Mouse (Mus musculus) intestine, postnatal 0 days (tissue): ENCODE data around the gene Myo10. TPM values are rescaled to one million over a fixed set of nuclear protein-coding genes. Genes with fewer than 3 reads are reported as not detected.

Experiments
- ATAC-seq: fragments of 200-750 bp; cut with Nextera tagmentation; 2 replicates; pipeline ENCODE4 v1.8.0; 2017; ENCODE audit warnings: mild to moderate bottlenecking, moderate TSS enrichment, moderate library complexity
- H3K27ac ChIP-seq: fragments of 300-500 bp; sonication (generic); 2 replicates; pipeline ENCODE4 v1.5.1; 2014; ENCODE audit warnings: mild to moderate bottlenecking, low read depth, low read length, moderate library complexity
- H3K27me3 ChIP-seq: fragments of 300-500 bp; sonication (generic); replicated peaks from 2 replicates; pipeline ENCODE4 v1.6.1; 2014; ENCODE audit warnings: low read length, mixed read lengths; ENCODE audit not compliant: control insufficient read depth, insufficient read depth
- H3K36me3 ChIP-seq: fragments of 300-500 bp; sonication (generic); 2 replicates; pipeline ENCODE4 v1.6.1; 2014; ENCODE audit warnings: mild to moderate bottlenecking, moderate library complexity; ENCODE audit not compliant: control insufficient read depth, insufficient read depth
- H3K4me1 ChIP-seq: fragments of 300-500 bp; sonication (generic); replicated peaks from 2 replicates; pipeline ENCODE4 v1.6.1; 2014; ENCODE audit warnings: antibody characterized with exemption, low read length, mixed read lengths; ENCODE audit not compliant: control insufficient read depth, insufficient read depth
- H3K4me2 ChIP-seq: fragments of 300-500 bp; sonication (generic); replicated peaks from 2 replicates; pipeline ENCODE4 v1.6.1; 2014; ENCODE audit warnings: low read depth, mild to moderate bottlenecking, moderate library complexity
- H3K4me3 ChIP-seq: fragments of 300-500 bp; sonication (generic); 2 replicates; pipeline ENCODE4 v1.5.1; 2014; ENCODE audit warnings: low read depth, low read length
- H3K9ac ChIP-seq: fragments of 300-500 bp; sonication (generic); 2 replicates; pipeline ENCODE4 v1.6.1; 2014; ENCODE audit warnings: mild to moderate bottlenecking, low read depth, low read length
- H3K9me3 ChIP-seq: fragments of 300-500 bp; sonication (generic); 2 replicates; pipeline ENCODE4 v1.6.1; 2016; ENCODE audit warnings: mixed run types; ENCODE audit not compliant: control insufficient read depth
- CTCF ChIP-seq: sonication (generic); IDR thresholded peaks from 2 replicates; pipeline ENCODE4 v1.5.1; 2016; ENCODE audit warnings: low read depth, mild to moderate bottlenecking, control low read depth, antibody characterized with exemption, moderate library complexity
- WGBS: fragments of 180-500 bp; shearing (Covaris S2); extraction: QIAGEN DNeasy Blood & Tissue Kit; methylation state at CpG from one replicate; pipeline ENCODE4 v1.1.7; 2014; 5-methylcytosine and 5-hydroxymethylcytosine counted together
- polyA plus RNA-seq: library from polyadenylated mRNA; unstranded; fragments of >200 nt; fragmentation: Nextera tagmentation; extraction: Ambion mirVana; gene quantifications from 2 replicates; pipeline ENCODE4 v1.2.1, GENCODE M21; 2015

Myo10 gene
- polyA plus RNA-seq, 1 experiment from 2014 or later = 9.5 TPM

GRCm38 (mm10) chr15:25719270-25719669 lies 96.9 kb downstream of the Myo10 start:
- no peak for ATAC-seq
- H3K27me3 ChIP-seq = no peaks in the 10 kb centered on the region

DNA sequence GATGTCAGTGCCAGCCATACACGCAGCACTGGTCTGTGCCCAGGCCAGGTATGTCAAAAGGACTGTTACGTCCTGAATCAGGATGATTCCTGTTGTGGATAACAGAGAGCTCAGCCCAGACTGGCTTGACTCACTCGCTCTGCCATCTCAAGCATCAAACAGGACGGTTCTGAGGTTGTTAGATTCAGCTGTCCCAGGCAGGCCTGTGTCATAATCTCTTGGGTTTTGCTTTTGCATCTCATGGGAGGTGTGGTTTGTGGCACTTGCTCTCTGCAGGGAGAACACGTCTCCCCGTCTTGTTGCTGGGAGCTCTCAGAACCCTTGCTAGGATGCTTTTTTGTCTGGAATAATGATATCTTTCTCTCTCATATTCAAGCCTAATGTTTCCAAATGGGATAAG lies 97.9 kb downstream of the Myo10 start:
- no peak for TF ChIP-seq CTCF
- H3K27me3 ChIP-seq = no peaks in the 10 kb centered on the region
- peaks cover 31% of the 10 kb centered on the region for H3K36me3 ChIP-seq
- no peaks in the 10 kb centered on the region for H3K4me1 ChIP-seq
- no peaks in the 10 kb centered on the region for H3K9me3 ChIP-seq
- H3K4me3 ChIP-seq = no peak overlapping the region
- no peak for ATAC-seq
- H3K9ac ChIP-seq = no peak overlapping the region
- no peak overlapping the region for H3K27ac ChIP-seq
- no peak overlapping the region for H3K4me2 ChIP-seq
- 90% methylated on average over 6 of the region's 6 CpGs for WGBS

More at GRCm38 (mm10) chr15:25719270-25719669, 96.9 kb downstream of the Myo10 start:
- H3K27ac ChIP-seq = no peak overlapping the region
- no peaks in the 10 kb centered on the region for H3K9me3 ChIP-seq
- H3K4me1 ChIP-seq = no peaks in the 10 kb centered on the region
- peaks cover 24% of the 10 kb centered on the region for H3K36me3 ChIP-seq
- no peak for TF ChIP-seq CTCF
- H3K9ac ChIP-seq = no peak overlapping the region
- no peak overlapping the region for H3K4me3 ChIP-seq
- WGBS = 86% methylated on average over 8 of the region's 8 CpGs
- H3K4me2 ChIP-seq = no peak overlapping the region

- Histone ChIP-seq H3K9me3 (no peaks in the 10 kb centered on the region), H3K36me3 (peaks cover 49% of the 10 kb centered on the region), H3K27ac (no peak overlapping the region; the same call in 1 of the 2 replicates), H3K4me3 (no peak overlapping the region), H3K27me3 (no peaks in the 10 kb centered on the region), H3K9ac (no peak overlapping the region), H3K4me1 (no peaks in the 10 kb centered on the region), H3K4me2 (no peak overlapping the region)
- TF ChIP-seq CTCF = no peak
- WGBS = 47% methylated on average over 12 of the region's 12 CpGs
- no peak for ATAC-seq
These were observed 101.2 kb downstream of the Myo10 start for GRCm38 (mm10) chr15:25723281-25724113.

DNA sequence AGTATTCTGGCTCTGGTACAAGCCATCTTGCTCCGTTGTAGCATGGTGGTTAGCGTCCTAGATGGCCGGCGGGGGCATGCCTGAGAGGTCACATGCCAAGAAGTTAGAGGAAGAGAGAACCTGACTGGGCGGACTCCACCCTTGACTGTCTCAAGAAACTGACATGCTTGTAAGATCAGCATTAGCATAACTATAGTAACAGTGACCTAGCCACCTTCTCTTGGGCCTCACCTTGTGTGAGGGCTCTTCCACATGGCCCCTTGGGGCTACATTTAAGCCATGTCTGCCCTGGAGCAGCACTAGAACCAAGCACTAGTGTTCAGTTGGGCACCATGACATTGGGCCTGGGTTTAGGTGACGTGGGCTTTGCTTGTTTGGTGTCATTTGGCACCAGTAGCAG lies 102.2 kb downstream of the Myo10 start:
- 91% methylated on average over 6 of the region's 6 CpGs for WGBS
- Histone ChIP-seq H3K9me3 (no peaks in the 10 kb centered on the region), H3K27me3 (no peaks in the 10 kb centered on the region), H3K9ac (no peak overlapping the region), H3K36me3 (peaks cover 52% of the 10 kb centered on the region), H3K4me3 (no peak overlapping the region), H3K4me1 (no peaks in the 10 kb centered on the region), H3K4me2 (no peak overlapping the region), H3K27ac (no peak overlapping the region)
- no peak for ATAC-seq
- no peak for TF ChIP-seq CTCF

DNA sequence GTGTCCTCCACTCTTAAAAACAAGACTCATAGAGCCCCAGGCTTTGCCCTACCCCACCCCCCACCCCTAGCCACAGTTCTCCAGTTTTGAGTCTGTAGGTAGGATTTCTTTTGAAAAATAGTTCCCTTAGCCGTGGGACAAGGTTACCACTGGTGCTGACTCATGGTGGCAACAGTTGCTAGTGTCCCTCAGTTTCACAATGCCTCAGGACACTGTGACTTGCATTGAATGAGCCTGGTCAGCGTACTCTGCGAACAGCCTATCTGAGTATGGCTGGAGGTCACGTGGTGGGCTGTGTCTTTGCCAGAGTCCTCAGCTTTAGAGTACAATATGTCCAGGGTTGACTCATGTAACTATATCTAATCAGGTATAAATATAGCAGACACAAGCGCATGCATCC lies 104.5 kb downstream of the Myo10 start:
- H3K9ac ChIP-seq = no peak overlapping the region
- TF ChIP-seq CTCF = no peak
- H3K27me3 ChIP-seq = no peaks in the 10 kb centered on the region
- peak; percentile 72 for ATAC-seq
- H3K4me1 ChIP-seq = no peaks in the 10 kb centered on the region
- peaks cover 38% of the 10 kb centered on the region for H3K36me3 ChIP-seq
- H3K4me3 ChIP-seq = no peak overlapping the region
- 82% methylated on average over 5 of the region's 5 CpGs for WGBS
- no peaks in the 10 kb centered on the region for H3K9me3 ChIP-seq
- no peak overlapping the region for H3K4me2 ChIP-seq
- no peak overlapping the region for H3K27ac ChIP-seq

GRCm38 (mm10) chr15:25728501-25728900 lies 106.2 kb downstream of the Myo10 start:
- 84% methylated on average over 4 of the region's 4 CpGs for WGBS
- no peak overlapping the region for H3K9ac ChIP-seq
- H3K9me3 ChIP-seq = no peaks in the 10 kb centered on the region
- no peaks in the 10 kb centered on the region for H3K27me3 ChIP-seq
- H3K27ac ChIP-seq = no peak overlapping the region
- no peaks in the 10 kb centered on the region for H3K4me1 ChIP-seq
- H3K4me3 ChIP-seq = no peak overlapping the region
- H3K4me2 ChIP-seq = no peak overlapping the region
- TF ChIP-seq CTCF = no peak
- H3K36me3 ChIP-seq = peaks cover 33% of the 10 kb centered on the region
- ATAC-seq = no peak
